Mouse (Mus musculus) megakaryocyte, adult 5-6 weeks (primary cell): ENCODE results near the gene Pld4. TPM values are rescaled to one million over a fixed set of nuclear protein-coding genes. Genes with fewer than 3 reads are reported as not detected.
"Not testable (repeated sequence)": the region's sequence is repeated elsewhere in the genome, so short reads cannot be mapped to it uniquely, and the experiment has no call there.

Source experiments
- ATAC-seq: 2 replicates; pipeline ENCODE4 v1.8.0; 2016; ENCODE audit warnings: mild to moderate bottlenecking, inconsistent platforms; ENCODE audit not compliant: poor library complexity, severe bottlenecking
- total RNA-seq, 2 experiments: library from RNA; stranded (forward) in 1 of 2; stranded (reverse) in 1 of 2; fragments of 153-499, 151-499 nt in 1 of 2; fragments of 221-1000, 200-1000 nt in 1 of 2; gene quantifications; 2 replicates each; pipeline versions ENCODE4 v1.2.3 to v1.2.4; 2015 to 2017

The Pld4 gene
- total RNA-seq, 2 experiments from 2014 or later, result 364 to 532 TPM

DNA sequence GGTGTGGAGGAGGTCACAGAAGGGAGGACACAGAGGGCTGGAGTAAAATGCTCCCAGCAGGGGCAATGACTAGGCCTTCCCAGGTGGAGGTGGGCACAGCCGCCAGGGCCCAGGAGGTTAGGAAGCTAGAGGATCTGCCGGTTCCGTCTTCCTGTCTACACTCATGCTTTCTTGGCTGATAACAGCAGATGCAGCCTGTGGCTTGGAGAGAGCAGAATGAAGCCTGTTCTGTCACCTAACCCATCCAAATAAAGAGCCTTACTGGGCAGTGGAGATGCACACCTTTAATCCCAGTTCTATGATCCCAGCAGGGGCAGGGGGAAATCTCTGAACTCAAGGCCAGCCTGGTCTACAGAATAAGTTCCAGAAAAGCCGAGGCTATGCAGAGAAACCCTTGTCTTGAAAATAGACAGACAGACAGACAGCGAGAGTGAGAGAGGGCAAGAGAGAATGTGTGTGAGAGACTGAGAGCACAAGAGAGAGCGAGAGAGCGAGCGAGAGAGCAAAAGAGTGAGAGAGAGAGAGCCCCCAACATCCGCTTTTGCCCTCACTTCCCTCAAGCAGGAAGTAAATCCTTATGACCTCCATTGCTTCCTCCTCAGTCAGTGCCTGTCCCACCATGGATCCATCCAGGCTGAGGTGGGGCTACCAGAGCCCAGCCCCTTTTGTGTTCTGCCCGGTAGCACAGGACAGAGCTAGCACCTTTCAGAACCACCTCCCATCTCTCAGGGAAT is 38.9 kb downstream of the Pld4 start:
- ATAC-seq, result no peak

DNA sequence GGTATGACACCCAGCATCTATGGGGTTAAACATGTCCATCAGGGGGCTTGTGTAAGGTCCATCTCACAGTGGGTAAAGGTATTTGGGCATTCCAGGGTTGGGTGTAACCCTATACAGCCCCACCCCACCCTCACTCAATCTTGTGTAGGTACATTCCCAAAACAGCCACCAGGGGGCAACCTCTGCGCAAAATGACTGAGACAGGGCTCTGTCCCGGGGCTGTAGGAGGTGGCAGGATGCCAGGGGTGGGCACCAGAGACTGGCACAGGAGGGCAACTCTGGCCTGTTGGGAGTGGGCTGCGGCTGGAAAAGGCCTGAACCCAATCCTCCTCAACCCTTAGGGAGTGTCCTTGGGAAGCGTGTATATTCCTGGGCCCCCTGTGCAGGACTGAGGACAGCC is 40.0 kb downstream of the Pld4 start:
- peak; percentile 75 for ATAC-seq

DNA sequence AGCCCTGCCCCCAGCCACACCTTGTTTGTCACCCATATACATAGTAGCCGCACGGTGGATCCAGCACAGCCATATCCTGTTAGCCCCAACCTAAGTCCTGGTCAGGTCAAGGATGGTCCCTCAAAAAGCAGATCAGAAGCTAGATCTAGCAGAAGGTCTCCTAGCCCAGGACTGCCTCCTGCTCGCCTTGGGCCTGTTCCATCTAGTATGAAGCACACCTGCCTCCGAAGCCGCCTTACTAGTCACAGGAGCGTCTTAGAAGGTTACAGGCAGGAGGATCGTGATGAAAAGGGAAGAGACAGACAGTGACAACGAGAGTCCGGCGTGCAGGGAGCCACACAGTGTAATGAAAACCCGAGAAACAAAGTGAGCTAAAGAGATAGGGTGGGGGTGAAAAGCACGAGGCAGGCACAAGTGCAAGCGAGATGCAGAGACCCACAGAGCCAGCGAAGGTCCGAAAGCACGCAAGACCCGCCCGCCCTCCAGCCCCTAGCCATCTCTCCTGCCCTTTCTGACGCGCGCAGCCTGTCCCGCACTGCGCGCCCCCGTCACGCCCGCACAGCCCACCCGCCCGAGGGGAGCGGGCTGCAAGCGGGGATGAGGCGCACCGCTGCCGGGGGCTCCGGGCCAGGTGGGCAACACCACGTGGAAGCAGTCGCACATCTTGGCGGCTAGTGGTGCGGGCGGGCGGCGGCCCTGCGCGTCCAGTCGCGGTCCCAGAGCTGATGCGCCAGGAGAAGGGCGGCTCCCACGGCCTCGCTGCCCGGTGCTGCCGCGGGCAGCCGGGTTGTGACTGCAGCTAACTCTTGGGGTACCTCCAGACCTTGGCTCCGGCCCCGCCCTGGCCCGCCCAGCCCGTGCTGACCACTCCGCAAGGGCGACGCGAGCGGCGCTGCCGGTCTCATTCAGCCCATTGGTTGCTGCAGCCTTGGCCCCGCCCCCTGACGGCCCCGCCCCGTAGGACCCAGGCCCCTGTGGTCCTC is 41.7 kb downstream of the Pld4 start, which contains the start of gene Ahnak2:
Ahnak2 (minus strand) TSS at position 794 of the 983 bp plus-strand sequence.
- ATAC-seq, result no peak

DNA sequence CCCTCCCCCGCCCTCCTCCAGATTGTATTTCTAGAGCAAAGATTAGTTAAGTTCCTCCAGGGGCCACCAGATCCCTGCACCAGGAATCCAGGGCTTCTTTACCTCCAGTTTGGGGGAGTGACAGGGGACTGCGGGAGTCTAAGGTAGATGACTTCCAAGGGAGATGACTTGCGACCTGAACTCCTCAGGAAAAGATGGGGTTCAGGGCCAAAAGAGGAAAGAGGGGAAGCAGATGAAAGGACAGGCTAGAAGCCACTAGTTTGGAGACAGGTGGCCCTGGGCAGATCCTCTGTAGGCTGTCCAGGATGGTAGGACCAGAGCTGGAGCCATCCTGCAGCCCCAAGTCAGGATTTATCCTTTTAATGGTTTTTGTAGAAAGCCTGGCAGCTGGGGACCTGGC is 42.5 kb downstream of the Pld4 start:
- no peak for ATAC-seq

DNA sequence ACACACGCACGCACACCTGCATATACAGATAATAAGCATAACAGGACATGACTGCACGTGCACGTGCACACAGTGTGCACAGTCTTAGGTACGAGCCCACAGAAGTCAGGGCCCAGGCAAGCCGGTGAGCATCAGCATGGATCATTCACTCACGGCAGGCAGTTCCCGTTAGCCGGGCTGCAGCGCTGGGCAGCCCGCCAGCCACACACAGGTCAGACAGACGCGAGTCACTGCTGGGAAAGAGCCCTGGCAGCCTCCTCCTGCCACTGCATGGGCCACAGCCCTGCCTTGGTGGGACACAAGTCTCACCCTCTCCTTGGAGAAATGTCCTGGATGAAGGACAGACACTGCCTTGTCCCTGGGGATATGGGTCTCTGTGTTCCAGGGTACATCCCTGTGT is 43.6 kb downstream of the Pld4 start:
- ATAC-seq, result no peak

DNA sequence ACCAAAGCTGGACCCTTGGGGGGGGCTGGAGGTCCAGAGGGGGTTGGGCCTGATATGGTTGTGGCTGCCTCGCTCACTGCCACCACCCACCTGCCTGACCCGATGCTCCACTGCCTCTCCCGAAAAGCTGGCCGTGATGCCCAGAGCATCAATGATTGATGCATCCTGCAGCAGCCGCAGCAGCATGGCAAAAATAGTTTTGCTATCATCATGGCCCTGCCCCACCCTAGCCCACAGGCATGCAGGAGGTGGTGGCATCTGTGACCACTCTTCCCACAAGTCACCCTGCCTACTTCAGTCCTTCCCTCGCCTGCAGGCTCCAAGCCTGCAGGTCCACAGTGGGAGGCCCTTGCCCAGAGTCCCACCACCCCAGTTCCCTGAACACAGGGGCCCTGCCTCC is 45.6 kb downstream of the Pld4 start:
- ATAC-seq, result no peak

DNA sequence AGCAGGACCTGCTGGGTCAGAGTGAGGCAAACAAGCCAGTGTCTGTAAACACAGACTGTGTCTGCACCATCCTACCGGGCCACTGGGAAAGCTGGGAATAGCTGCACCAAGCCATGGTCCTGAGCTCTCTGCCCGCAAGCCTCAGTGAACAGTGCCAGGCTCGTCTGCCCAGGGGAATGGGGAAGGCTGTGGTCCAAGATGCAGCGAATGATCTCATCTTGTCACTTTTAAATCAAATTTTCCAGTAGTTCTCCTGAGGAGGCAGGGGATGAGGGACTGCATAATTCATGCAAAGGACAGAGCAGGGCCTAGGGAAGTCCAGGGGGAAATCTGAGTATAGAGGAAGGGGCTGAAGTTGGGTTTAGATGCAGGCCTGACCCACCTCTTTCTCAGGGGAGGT is 47.3 kb downstream of the Pld4 start:
- no peak for ATAC-seq

DNA sequence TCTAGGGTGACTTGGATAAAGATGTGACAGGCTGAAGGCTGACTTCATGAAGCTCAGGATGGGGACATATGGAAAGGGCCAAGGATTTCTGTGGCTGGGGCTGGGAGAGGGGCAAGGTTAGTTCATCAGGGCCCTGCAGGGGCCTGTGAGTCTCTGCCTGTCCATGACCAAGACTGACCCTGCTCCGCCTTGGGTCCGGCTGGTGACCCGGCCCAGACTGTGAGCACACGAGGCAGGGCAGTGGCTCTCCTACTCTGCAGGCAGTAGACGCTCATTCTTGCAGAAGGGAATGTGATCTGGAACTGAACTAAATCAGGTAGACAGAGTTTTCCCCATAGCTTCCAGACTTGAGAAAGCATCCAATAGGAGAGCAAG is 47.7 kb downstream of the Pld4 start:
- ATAC-seq, result no peak

DNA sequence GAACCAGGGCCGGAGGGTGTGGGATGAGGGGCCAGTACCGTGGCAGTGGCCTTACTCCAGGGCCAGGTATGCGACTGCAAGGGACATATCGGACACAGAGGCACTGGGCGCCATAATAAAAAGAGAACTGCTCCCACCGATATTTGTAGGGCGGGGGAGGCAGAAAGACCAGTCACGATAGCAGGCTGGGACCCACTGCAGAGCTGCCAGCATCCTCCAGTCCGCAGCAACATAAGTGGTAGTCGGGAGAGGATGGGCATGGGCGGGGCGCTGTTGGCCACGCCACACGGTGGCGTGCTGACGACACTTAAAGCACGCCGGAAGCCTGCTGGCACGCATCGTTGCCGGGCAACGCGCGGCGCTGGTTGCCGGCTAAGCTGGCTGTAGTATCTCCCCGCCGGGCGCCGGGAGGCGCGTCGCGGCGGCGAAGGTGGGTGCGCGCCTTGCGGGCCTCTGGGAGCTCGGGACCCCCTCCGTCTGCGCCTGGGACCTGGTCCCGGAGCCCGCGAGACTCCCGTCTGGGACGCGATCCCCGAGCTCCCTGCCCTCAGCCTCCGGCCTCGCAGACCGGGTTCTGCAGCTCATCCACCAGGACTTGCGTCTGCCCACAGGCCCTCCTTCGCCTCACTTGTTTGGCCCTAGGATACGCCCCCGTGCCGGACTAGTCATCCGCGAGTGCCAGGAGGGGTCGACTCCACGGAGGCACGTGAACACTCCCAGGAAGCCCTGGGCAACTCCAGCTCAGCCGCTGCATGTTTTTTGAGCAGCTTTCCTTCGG is 48.3 kb downstream of the Pld4 start, which contains the start of gene Clba1:
Clba1 (plus strand) TSS at position 351 of the 778 bp plus-strand sequence.
- ATAC-seq, result peak; percentile 98

DNA sequence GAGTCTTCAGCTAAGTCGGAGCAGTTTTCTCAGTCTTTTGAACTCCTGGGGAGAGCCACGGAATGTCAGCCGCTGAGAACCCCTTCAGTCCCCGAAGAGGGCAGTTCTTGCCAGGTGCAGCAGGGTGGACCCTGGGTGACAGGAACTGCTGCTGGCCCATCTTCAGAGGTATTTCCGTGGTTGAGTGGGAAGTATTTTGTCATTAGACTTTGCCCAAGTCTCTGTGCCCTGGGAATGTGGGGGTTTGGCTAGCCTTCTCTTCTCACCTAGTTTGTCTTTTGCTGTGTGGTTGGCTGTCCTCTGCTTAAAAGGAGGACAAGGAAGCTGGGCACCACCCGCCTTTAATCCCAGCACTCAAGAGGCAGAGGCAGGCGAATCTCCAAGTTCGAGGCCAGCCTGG is 49.2 kb downstream of the Pld4 start:
- no peak for ATAC-seq

DNA sequence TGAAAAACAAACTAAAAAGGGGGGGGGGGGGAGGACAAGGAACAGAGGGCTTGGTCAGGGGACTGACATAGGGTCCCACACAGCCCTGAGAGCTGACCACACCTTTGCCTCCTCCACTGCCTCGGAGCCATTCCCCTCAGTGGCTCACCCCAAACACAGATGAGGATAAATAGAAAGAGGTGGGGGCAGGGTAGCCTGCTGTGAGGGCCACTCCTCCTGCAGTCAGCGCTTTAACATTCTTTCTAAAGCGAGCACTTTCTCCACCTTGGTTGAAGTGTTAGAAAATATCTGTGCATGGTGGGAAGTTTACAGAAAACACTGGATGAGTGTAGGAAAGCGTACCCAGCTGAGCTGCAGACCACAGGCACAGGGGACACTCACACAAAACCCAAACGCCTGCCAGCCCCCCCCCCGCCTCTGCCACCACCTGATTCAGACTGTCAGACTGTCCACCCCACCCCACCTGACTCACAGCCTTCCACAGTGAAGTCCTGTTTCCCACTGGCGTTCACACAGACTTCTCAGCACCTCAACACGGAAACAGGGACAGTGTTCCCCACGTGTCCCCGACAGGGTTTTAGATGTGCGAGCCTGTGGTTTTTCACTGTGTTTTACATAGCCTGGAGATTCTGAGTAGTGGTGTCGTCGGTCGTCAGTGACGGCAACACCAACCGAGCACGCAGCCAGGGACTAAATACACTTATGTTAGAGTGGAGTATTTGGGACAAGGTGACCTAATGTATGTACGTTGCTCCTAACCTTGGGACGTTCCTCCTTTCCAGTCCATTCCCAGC is 49.8 kb downstream of the Pld4 start:
- ATAC-seq, result no peak

DNA sequence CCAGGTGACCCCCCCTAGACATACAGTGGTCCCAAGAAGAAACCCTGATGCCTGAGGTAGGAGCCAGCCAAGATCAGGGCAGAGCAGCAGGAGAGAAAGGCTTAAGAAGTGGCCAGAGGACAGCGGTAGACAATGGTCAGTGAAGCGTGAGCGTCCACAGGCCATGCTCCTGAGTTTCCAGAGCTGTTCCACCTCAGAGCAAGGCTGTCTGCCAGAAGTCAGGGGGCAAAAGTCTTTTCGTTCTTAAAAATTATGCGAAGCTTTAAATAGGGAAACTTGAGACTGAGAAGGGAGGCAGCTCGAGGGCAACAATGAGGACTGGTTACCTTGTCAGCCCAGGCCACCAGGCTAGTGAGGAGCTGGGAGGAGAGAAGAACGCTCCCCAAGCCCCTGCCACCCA is 52.9 kb downstream of the Pld4 start:
- no peak for ATAC-seq

DNA sequence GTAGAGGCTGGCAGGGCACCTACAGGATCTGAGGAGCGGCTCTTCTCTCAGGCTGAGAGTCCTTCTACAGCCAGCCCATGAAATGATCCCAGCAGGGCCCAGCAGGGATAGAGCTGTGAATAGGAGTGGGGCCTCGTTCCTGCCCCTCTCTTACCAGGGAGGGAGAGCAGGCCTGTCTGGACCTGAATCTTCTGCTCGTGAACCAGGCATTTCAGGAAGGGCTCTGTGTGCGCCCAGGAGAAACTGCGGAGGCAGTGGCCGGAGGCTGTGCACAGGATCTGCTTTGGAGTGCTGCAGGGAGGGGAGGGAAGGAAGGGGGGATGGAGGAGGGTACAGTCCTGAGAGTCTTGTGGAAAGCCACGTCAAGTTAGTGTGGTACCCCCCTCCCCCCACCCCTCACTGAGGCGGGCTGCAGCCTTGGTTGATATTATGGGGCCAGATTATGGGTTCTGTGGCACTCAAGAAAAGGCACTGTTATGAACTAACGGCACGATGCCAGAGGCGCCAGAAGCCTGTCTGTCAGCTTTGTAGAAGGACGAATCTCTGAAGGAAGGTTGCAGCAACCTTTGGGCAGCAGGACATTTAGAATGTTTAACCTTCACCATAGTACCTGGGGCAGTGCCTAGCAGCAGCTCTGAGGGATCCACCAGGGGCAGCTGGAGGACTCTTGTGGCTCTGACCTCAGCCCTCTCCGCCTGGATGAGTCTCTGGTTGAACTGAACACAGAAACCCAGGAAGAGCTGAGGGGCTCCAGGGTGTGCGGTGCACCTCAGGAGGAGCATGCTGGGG is 54.4 kb downstream of the Pld4 start:
- ATAC-seq, result no peak

DNA sequence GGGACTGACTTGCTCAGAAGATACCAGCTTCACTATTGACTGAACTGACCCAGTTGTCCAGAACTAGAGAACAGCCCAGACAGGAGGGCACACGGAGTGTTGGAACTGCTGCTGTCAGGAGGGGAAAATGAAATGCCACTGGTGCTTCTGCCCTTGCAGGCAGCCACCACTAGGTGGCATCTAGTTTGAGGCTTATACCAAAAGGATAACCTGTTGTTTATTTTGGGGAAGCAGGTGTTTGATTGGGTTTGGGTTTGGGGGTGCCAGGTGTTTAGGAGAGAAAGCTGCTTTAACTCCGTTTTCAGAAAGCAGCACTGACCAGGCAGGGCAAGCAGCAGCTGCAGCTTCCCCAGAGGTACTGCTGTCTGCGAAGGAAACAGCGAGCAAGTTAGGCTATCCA is 55.8 kb downstream of the Pld4 start:
- peak; percentile 93 for ATAC-seq

DNA sequence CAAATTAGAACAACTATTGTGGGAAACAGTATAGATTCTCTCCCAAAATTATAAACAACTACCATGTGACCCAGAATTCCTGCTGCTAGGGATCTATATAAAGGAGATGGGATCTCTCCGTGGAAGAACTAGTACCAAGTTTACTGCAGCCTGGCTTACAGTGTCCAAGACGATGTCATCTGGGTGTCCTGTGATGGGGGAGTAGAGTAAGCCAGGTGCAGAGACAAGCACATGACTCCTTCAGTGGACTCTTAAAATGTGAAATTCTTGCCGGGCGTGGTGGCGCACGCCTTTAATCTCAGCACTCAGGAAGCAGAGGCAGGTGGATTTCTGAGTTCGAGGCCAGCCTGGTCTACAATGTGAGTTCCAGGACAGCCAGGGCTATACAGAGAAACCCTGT is 56.4 kb downstream of the Pld4 start:
- ATAC-seq, result not testable (repeated sequence)
